Mouse (Mus musculus) right cerebral cortex, postnatal 36 days (tissue): ENCODE data around the gene Tstd1.

Source experiments
- DNase-seq, 2 experiments: peaks; one replicate each; pipeline ENCODE4 v3.0.0; 2022; ENCODE audit warnings: low spot score in 2 of 2, mixed read lengths in 1 of 2

The Tstd1 gene

GRCm38 (mm10) chr1:171454926-171455325 lies 36.3 kb downstream of the Tstd1 start:
- no peak for DNase-seq

DNA sequence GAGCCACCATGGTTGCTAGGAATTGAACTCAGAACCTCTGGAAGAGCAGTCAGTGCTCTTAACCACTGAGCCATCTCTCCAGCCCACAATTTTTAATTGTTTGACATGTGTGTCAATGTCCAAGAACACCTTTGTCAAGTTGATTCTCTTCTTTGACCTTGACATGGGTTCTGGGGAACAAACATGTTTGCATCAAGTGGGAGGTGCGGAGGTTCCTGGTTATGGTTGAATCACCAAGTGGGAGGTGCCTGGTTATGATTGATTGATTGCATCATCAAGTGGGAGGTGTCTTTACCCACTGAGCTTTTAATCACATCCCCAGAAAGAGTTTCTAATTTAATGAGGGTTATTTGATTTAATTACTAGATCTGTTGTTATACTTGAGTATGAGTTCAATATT lies 38.9 kb downstream of the Tstd1 start:
- DNase-seq, result no peak

- DNase-seq, result no peak
Observed at GRCm38 (mm10) chr1:171459791-171460190, 41.1 kb downstream of the Tstd1 start.

GRCm38 (mm10) chr1:171460551-171461503 lies 42.2 kb downstream of the Tstd1 start:
- DNase-seq, result no peak

DNA sequence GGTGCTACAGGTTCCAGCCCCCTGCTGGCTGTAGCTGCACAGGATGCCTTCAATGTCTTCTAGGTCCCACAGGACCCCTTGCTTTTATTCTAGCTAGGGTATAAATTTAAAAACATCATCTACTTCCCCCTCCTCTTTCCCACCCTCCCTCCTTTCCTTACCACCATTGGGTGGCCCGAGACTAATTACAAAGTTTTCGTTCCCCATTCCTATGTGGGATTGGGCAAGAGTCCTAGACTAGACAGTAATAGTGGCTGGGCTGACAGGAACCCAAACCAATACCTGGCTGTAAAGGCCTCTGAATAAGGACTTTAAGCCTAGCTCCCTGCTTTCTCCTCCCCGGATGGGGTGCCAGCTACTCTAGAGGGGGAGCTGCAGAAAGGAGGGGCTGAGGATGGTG lies 44.5 kb downstream of the Tstd1 start:
- DNase-seq, result no peak

DNA sequence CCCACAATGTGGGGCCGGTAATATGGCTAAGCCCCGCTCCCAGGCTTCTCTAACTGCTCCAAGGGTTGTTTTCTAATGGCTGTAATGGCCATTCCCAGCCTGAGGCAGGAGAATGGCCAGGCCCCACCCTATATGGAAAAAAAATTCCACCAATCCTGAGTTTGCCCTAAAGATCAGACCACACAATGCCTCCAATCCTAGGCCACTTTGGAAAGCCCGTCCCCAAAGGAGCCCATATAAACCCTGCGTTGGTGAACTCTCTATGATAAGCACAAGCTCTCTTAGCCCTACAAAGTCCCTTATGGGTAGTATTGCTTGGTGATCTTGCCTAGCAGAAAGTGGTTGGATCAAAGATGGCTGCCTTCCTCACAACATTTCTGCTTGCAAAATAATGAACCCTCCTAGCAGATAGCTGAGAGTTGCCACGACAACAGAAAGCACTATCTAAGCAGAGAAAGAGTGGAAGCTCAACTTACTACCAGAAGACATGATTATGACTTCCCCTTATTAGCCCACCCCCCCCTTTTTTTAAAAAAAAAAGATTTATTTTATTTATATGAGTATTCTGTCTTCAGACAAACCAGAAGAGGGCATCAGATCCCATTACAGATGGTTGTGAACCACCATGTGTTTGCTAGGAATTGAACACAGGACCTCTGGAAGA lies 47.2 kb downstream of the Tstd1 start:
- no peak for DNase-seq

DNA sequence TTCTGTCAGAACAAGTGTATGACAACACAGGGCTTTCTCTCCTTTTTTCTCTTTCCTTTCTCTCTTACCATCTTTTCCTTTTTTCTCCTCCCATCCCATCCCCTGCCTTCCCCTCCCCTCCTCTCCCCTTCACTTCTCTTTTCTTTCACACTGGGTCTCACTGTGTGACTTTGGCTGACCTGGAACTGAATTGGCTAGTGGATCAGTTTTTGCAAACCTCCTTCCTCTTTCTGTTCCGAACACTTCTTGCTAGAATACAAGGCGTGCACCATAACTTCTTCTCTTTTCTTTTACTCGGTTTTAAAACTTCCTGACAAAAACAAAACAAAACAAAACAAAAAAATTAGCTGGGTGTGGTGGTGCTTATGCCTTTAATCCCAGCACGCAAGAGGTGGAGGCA lies 47.9 kb downstream of the Tstd1 start:
- no peak for DNase-seq

DNA sequence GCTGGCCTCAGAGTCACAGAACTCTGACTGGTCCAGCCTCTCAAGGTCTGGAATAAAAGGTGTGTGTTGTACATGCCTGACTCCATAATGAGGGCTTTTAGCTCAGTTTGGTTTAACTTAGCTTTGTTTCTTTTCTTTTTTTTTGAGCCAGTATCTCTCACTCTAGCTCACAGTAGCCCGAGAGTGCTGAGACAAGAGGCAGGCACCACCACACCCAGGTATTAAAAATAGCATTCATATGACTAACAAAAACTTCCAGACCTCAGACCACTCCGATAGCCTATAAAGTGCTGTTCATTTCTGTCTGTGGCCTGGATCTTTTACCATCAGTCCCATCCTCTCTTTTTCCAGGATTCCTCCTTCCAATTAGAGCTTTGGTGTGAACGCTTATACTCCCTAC lies 51.0 kb downstream of the Tstd1 start:
- DNase-seq, result no peak
